Mouse (Mus musculus) forebrain, embryonic 14.5 days (tissue): ENCODE results near the gene Med15. TPM values are rescaled to one million over a fixed set of nuclear protein-coding genes. Genes with fewer than 3 reads are reported as not detected.
"Not testable (repeated sequence)": the region's sequence is repeated elsewhere in the genome, so short reads cannot be mapped to it uniquely, and the experiment has no call there.

Experiments used
- ATAC-seq: fragments of 200-750 bp; cut with Nextera tagmentation; 2 replicates; pipeline ENCODE4 v1.8.0; 2017; ENCODE audit warnings: mild to moderate bottlenecking, moderate library complexity
- DNase-seq: peaks from one replicate; pipeline ENCODE4 v3.0.0-alpha.2; 2015; ENCODE audit warnings: low spot score
- H3K27ac ChIP-seq: fragments of 300-500 bp; sonication (generic); 2 replicates; pipeline ENCODE4 v1.5.1; 2014; ENCODE audit warnings: low read depth, mild to moderate bottlenecking, control low read depth, low read length, moderate library complexity
- H3K27me3 ChIP-seq: fragments of 300-500 bp; sonication (generic); replicated peaks from 2 replicates; pipeline ENCODE4 v1.6.1; 2014; ENCODE audit warnings: low read length, control low read depth, mixed read lengths; ENCODE audit not compliant: control insufficient read depth, insufficient read depth
- H3K36me3 ChIP-seq: fragments of 300-500 bp; sonication (generic); 2 replicates; pipeline ENCODE4 v1.6.1; 2014; ENCODE audit warnings: low read length, control low read depth; ENCODE audit not compliant: control insufficient read depth, insufficient read depth
- H3K4me1 ChIP-seq: fragments of 300-500 bp; sonication (generic); 2 replicates; pipeline ENCODE4 v1.6.1; 2014; ENCODE audit warnings: antibody characterized with exemption, low read length, control low read depth; ENCODE audit not compliant: control insufficient read depth, insufficient read depth
- H3K4me2 ChIP-seq: fragments of 300-500 bp; sonication (generic); 2 replicates; pipeline ENCODE4 v1.6.1; 2014; ENCODE audit warnings: mild to moderate bottlenecking, control low read depth, low read length
- H3K4me3 ChIP-seq: fragments of 300-500 bp; sonication (generic); 2 replicates; pipeline ENCODE4 v1.5.1; 2014; ENCODE audit warnings: low read depth, low read length, control low read depth
- H3K9ac ChIP-seq: fragments of 300-500 bp; sonication (generic); 2 replicates; pipeline ENCODE4 v1.6.1; 2014; ENCODE audit warnings: mild to moderate bottlenecking, low read length, control low read depth, moderate library complexity
- H3K9me3 ChIP-seq: fragments of 300-500 bp; sonication (generic); replicated peaks from 2 replicates; pipeline ENCODE4 v1.6.1; 2016; ENCODE audit warnings: low read length, control low read depth, mixed read lengths; ENCODE audit not compliant: control insufficient read depth
- WGBS: fragments of 180-500 bp; shearing (Covaris S2); extraction: QIAGEN DNeasy Blood & Tissue Kit; methylation state at CpG from one replicate; pipeline ENCODE4 v1.1.7; 2014; 5-methylcytosine and 5-hydroxymethylcytosine counted together
- polyA plus RNA-seq: library from polyadenylated mRNA; unstranded; fragments of >200 nt; fragmentation: Nextera tagmentation; extraction: Ambion mirVana; gene quantifications from 2 replicates; pipeline ENCODE4 v1.2.1, GENCODE M21; 2014

The Med15 gene
- polyA plus RNA-seq, 1 experiment from 2014 or later, result 23.4 TPM

GRCm38 (mm10) chr16:17742810-17743209 lies 10.1 kb upstream of the Med15 start:
- no peak for ATAC-seq
- no peaks in the 10 kb centered on the region for H3K36me3 ChIP-seq
- no peak for DNase-seq
- no peak overlapping the region for H3K4me2 ChIP-seq
- H3K4me1 ChIP-seq, result no peaks in the 10 kb centered on the region
- H3K9ac ChIP-seq, result no peak overlapping the region
- no peaks in the 10 kb centered on the region for H3K27me3 ChIP-seq
- H3K27ac ChIP-seq, result no peak overlapping the region
- WGBS, result 86% methylated on average over 1 of the region's 1 CpGs
- H3K9me3 ChIP-seq, result no peaks in the 10 kb centered on the region
- no peak overlapping the region for H3K4me3 ChIP-seq

GRCm38 (mm10) chr16:17740080-17740479 lies 7.4 kb upstream of the Med15 start:
- H3K4me2 ChIP-seq, result no peak overlapping the region
- no peak for ATAC-seq
- H3K27me3 ChIP-seq, result no peaks in the 10 kb centered on the region
- no peaks in the 10 kb centered on the region for H3K36me3 ChIP-seq
- DNase-seq, result no peak
- no peak overlapping the region for H3K27ac ChIP-seq
- WGBS, result 92% methylated on average over 4 of the region's 4 CpGs
- H3K9me3 ChIP-seq, result no peaks in the 10 kb centered on the region
- no peak overlapping the region for H3K4me3 ChIP-seq
- H3K9ac ChIP-seq, result no peak overlapping the region
- H3K4me1 ChIP-seq, result no peaks in the 10 kb centered on the region

DNA sequence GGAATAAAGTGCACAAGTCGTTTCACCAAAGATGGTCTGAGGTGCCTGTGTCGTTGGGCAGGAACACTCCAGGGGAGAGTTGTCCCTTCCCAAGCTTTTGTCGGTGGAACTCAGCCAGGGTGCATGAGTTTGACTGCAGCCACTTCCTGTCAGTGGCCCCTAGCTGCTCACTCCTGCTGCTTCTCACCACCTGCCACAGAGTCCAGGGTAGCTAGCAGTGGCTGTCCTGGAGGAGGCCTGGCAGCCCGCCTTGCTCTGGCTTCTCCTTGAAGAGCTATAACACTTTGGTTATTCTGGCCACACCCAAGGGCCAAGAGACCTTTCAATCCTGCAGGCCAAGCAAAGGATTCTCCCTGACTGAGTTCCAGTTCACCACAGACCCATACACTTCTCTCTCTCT lies 3.5 kb upstream of the Med15 start:
- no peak overlapping the region for H3K27ac ChIP-seq
- ATAC-seq (no peak), DNase-seq (no peak)
- no peaks in the 10 kb centered on the region for H3K9me3 ChIP-seq
- no peak overlapping the region for H3K9ac ChIP-seq
- no peaks in the 10 kb centered on the region for H3K27me3 ChIP-seq
- H3K36me3 ChIP-seq, result no peaks in the 10 kb centered on the region
- H3K4me3 ChIP-seq, result no peak overlapping the region
- no peaks in the 10 kb centered on the region for H3K4me1 ChIP-seq
- 59% methylated on average over 4 of the region's 4 CpGs for WGBS
- no peak overlapping the region for H3K4me2 ChIP-seq

DNA sequence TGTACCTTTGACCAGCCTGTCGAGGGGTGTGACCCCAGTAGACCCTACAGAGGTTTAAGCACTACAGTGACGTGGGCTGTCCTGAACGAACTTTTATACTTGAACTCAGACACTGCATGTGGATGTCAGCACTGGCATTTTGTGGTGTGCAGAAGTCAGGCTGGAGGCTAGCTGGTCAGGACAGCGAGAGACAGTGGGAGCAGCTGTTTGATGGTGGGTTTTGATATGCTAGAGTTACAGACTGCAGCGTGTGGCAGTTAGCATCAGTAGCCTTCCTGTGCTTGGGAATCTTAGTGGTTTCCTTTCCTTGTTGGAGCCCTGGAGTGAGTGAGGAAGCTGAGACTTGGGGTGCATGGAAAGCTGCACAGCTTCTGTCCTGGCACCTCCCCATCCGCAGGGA lies 2.2 kb upstream of the Med15 start:
- not testable (repeated sequence) for H3K27ac ChIP-seq, H3K9ac ChIP-seq, H3K36me3 ChIP-seq, DNase-seq, ATAC-seq, H3K4me1 ChIP-seq, H3K27me3 ChIP-seq, H3K9me3 ChIP-seq, H3K4me2 ChIP-seq, H3K4me3 ChIP-seq
- WGBS, result 82% methylated on average over 6 of the region's 6 CpGs

GRCm38 (mm10) chr16:17733646-17734045 lies 955 bp upstream of the Med15 start:
- H3K4me3 ChIP-seq, result no peak overlapping the region
- no peak for ATAC-seq
- 74% methylated on average over 2 of the region's 2 CpGs for WGBS

DNA sequence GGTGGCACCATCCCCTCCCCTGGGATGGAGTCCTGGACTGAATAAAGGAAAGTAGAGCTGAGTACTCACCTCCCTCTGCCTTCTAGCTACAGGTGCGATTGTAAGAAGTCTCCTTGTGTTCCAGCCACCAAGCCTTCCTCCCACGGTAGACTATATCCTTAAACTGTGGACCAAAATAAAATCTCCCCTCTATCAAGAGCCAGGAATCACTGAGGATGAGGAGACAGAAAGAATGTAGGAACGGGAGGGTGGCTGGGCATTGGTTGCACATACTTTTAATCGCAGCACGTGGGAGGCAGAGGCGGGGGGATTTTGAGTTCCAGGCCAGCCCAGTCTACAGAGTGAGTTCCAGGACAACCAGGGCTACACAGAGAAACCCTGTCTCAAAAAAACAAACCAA lies 260 bp downstream of the Med15 start:
- H3K27me3 ChIP-seq, result no peaks in the 10 kb centered on the region
- WGBS, result 79% methylated on average over 6 of the region's 6 CpGs
- DNase-seq, result no peak
- no peaks in the 10 kb centered on the region for H3K9me3 ChIP-seq
- no peak overlapping the region for H3K27ac ChIP-seq
- H3K4me3 ChIP-seq, result no peak overlapping the region
- H3K9ac ChIP-seq, result no peak overlapping the region
- no peaks in the 10 kb centered on the region for H3K4me1 ChIP-seq
- no peak overlapping the region for H3K4me2 ChIP-seq
- H3K36me3 ChIP-seq, result no peaks in the 10 kb centered on the region
- ATAC-seq, result no peak

More at GRCm38 (mm10) chr16:17733646-17734045, 955 bp upstream of the Med15 start:
- no peaks in the 10 kb centered on the region for H3K4me1 ChIP-seq
- no peak overlapping the region for H3K4me2 ChIP-seq
- no peak overlapping the region for H3K9ac ChIP-seq
- H3K27ac ChIP-seq, result no peak overlapping the region
- no peaks in the 10 kb centered on the region for H3K9me3 ChIP-seq
- no peak for DNase-seq
- H3K27me3 ChIP-seq, result no peaks in the 10 kb centered on the region
- H3K36me3 ChIP-seq, result no peaks in the 10 kb centered on the region

DNA sequence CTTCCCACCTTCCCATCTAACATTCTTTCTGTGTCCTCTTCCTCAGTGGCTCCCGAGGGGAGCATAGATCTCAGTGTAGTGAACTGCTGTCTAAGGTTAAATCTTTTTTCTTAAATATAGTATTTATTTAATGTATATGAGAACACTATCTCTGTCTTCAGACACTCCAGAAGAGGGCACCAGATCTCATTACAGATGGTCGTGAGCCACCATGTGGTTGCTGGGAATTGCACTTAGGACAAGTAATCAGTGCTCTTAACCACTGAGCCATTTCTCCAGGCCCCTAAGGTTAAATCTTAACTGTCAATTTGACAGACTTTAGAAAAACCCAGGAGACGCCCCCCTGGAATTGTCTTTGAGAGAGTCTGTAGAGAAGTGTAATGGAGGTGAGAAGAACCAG lies 670 bp downstream of the Med15 start:
- Histone ChIP-seq H3K9ac (no peak overlapping the region), H3K4me3 (no peak overlapping the region), H3K27me3 (no peaks in the 10 kb centered on the region), H3K4me1 (no peaks in the 10 kb centered on the region), H3K9me3 (no peaks in the 10 kb centered on the region), H3K27ac (no peak overlapping the region), H3K36me3 (no peaks in the 10 kb centered on the region), H3K4me2 (no peak overlapping the region)
- ATAC-seq, result no peak
- 49% methylated on average over 3 of the region's 3 CpGs for WGBS
- DNase-seq, result no peak

DNA sequence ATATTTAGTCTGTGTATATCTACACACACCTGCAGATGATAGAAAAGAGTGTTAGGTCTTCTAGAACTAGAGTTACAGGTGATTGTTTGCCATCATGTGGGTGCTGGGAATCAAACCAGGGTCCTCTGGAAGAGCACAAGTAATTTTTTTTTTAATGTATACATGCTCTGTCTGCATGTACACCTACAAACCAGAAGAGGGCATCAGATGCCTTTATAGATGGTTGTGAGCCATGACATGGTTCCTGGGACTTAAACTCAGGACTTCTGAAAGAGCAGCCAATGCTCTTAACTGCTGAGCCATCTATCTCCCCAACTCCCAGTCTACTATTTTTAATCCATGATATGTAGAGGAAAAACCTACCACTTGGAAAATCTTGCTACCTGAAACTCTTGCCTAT lies 2.7 kb downstream of the Med15 start:
- Histone ChIP-seq H3K27me3 (no peaks in the 10 kb centered on the region), H3K9ac (no peak overlapping the region), H3K36me3 (no peaks in the 10 kb centered on the region), H3K4me2 (no peak overlapping the region), H3K4me3 (no peak overlapping the region), H3K4me1 (no peaks in the 10 kb centered on the region), H3K9me3 (no peaks in the 10 kb centered on the region), H3K27ac (no peak overlapping the region)
- DNase-seq, result no peak
- no peak for ATAC-seq

- no peak overlapping the region for H3K4me3 ChIP-seq
- H3K9me3 ChIP-seq, result no peaks in the 10 kb centered on the region
- DNase-seq (peak; percentile 68), ATAC-seq (no peak; the same call in 1 of the 2 replicates)
- no peak overlapping the region for H3K4me2 ChIP-seq
- no peaks in the 10 kb centered on the region for H3K4me1 ChIP-seq
- 14% methylated on average over 5 of the region's 5 CpGs for WGBS
- no peaks in the 10 kb centered on the region for H3K27me3 ChIP-seq
- H3K36me3 ChIP-seq, result no peaks in the 10 kb centered on the region
- H3K9ac ChIP-seq, result no peak overlapping the region
- no peak overlapping the region for H3K27ac ChIP-seq
Measured at GRCm38 (mm10) chr16:17727179-17727861, 5.4 kb downstream of the Med15 start.
